Mouse (Mus musculus) ES-Bruce4 (cell line): ENCODE data around the gene Pak7.

ENCODE experiments used
- CTCF ChIP-seq: IDR thresholded peaks from one replicate; pipeline ENCODE4 v1.8.1; 2011; ENCODE audit warnings: low read depth, low read length
- EP300 ChIP-seq: IDR thresholded peaks from 2 replicates; pipeline ENCODE4 v1.6.1; 2011; ENCODE audit warnings: low read depth, low read length; ENCODE audit not compliant: insufficient read depth
- POLR2A ChIP-seq: IDR thresholded peaks from one replicate; pipeline ENCODE4 v1.8.1; 2011; ENCODE audit warnings: low read length; ENCODE audit not compliant: insufficient read depth

DNA sequence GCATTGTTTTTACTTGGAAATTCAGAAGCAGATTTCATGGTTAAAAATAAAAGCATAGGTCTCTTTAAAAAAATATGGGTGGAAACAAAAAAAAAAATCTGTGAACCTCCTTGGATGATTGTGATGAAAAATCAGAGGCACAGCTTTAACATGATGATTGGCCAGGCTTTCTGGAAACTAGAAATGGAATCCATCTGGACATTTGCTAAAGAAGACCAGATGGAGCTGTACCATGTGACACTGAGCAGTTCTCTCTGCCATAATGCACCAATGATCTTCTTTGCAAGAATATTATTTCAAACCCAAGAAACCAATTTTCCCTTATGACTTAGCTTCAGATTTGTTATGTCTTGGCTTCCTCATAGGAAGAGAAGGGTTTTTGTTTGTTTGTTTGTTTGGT lies 28.6 kb upstream of the Pak7 start:
- TF ChIP-seq EP300 (no peak), CTCF (no peak), POLR2A (no peak)
